22 mouse cellular contexts compared by ENCODE assay signal in the genomic region with DNA sequence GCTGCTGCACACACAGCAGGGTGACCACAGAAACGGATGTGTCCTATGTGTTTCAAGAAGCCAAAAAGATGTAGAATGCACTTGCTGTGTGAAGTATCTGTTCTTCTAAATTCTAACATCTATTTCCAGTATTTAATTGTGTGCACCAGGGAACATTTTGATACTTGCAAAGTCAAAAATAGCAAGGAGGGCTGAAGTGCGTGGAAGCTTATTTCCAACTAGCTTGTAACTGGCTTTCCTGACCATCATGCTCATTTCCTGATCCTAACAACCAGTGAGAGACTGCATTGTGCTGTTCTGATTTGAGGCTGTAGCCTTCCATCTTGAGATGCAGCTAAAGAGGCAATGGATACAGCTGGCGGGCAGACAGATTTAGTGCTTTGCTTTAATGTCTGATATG.
DNase-seq lines count a peak whose midpoint lies in the region; ATAC-seq and TF ChIP-seq lines count a peak whose summit lies in the region.
"Had no signal": no experiment of that assay in that cellular context is flagged by ENCODE, and none has a peak within 500 bp of the region (broad histone marks: within the 10 kb centered on the region; RNA-seq: fewer than 3 reads in every experiment).

No protein-coding gene starts in this region.

- TF ChIP-seq CTCF in left cerebral cortex, adult 2 months (IDR thresholded peaks at IDR 0.05): no peak

- intact Hi-C loops in left cerebral cortex, adult 2 months (cut with DNase I): loop anchor here (5.0 kb wide), 2 partner anchors 111 to 186 kb away; no protein-coding TSS in a partner anchor
- intact Hi-C loops in left cerebral cortex, postnatal 4 days (cut with DNase I): no loop called here

- DNase-seq in frontal cortex, postnatal 10 days (ENCODE audit: low spot score in 2 of 2): no peak
- no peak for DNase-seq in left cerebral cortex, adult 2 months (ENCODE audit: extremely low spot score in 1 of 2, low spot score in 2 of 2)
- no peak for DNase-seq in left cerebral cortex, postnatal 4 days
- peak; percentile 78 for DNase-seq in brain, adult 2 months (ENCODE audit: low read depth, low spot score)
- DNase-seq in telencephalon, adult 2 months (ENCODE audit: low read depth, low spot score): peak; percentile 72
- DNase-seq in heart, adult 8-10 months (ENCODE audit: low spot score): no peak
- DNase-seq: adrenal gland, adult 8-10 months; B cell, adult 2 months; cerebellum, adult 11-12 months; cerebellum, adult 9-10 months; cerebellum, postnatal 25 days; gastrocnemius, postnatal 10 days; heart, adult 18-20 months; heart, postnatal 14 days had no signal

- no peak overlapping the region for H3K4me3 ChIP-seq in left cerebral cortex, adult 2 months
- H3K4me3 ChIP-seq: embryonic facial prominence, embryonic 13.5 days; forebrain, embryonic 12.5 days; heart, embryonic 15.5 days; hindbrain, embryonic 13.5 days had no signal

- H3K27ac ChIP-seq in left cerebral cortex, adult 2 months: peak overlapping the region; percentile 76
- H3K27ac ChIP-seq: embryonic facial prominence, embryonic 13.5 days; forebrain, embryonic 12.5 days; heart, embryonic 15.5 days; hindbrain, embryonic 13.5 days; hindbrain, postnatal 0 days had no signal

- ATAC-seq in frontal cortex, adult (ENCODE audit: low TSS enrichment): peak; percentile 78
- ATAC-seq: CD4-positive, CD25-positive, alpha-beta regulatory T cell, adult 4 months; forebrain, embryonic 16.5 days; hindbrain, postnatal 0 days had no signal

Comparison
In these comparisons a context has a peak if more than half of its experiments do, and no peak if none do; other contexts are left out.
1. DNase-seq: peak in brain, adult 2 months (single experiment) and telencephalon, adult 2 months (single experiment); none in frontal cortex, postnatal 10 days (0 of 2), left cerebral cortex, adult 2 months (0 of 2), left cerebral cortex, postnatal 4 days (single experiment) and heart, adult 8-10 months (single experiment).